Mouse (Mus musculus) myocyte (in vitro differentiated cells): ENCODE results near the gene Gm9821. TPM values are rescaled to one million over a fixed set of nuclear protein-coding genes. Genes with fewer than 3 reads are reported as not detected.

Experiments
- H3K27me3 ChIP-seq: one replicate; pipeline ENCODE4 v1.6.1; 2011; ENCODE audit not compliant: control insufficient read depth, insufficient read depth, insufficient read length
- H3K36me3 ChIP-seq: one replicate; pipeline ENCODE4 v1.6.1; 2011; ENCODE audit not compliant: control insufficient read depth, insufficient read depth
- H3K4me2 ChIP-seq: one replicate; pipeline ENCODE4 v1.6.1; 2011; ENCODE audit warnings: low read depth, control low read depth
- H3K4me3 ChIP-seq: one replicate; pipeline ENCODE4 v1.5.1; 2011; ENCODE audit warnings: mild to moderate bottlenecking, control low read depth, moderate library complexity
- H3K79me2 ChIP-seq: one replicate; pipeline ENCODE4 v1.6.1; 2011; ENCODE audit not compliant: control insufficient read depth, insufficient read depth
- H3ac ChIP-seq: one replicate; pipeline ENCODE4 v1.6.1; 2011; ENCODE audit not compliant: control insufficient read depth, insufficient read length
- CEBPB ChIP-seq: IDR thresholded peaks from 2 replicates; pipeline ENCODE4 v1.6.1; 2011; ENCODE audit warnings: mild to moderate bottlenecking, moderate library complexity; ENCODE audit not compliant: poor library complexity, insufficient read depth, severe bottlenecking
- E2F4 ChIP-seq: IDR thresholded peaks from one replicate; pipeline ENCODE4 v1.6.1; 2011; ENCODE audit warnings: mild to moderate bottlenecking, control low read depth, moderate library complexity; ENCODE audit not compliant: insufficient read depth
- MAX ChIP-seq: IDR thresholded peaks from one replicate; pipeline ENCODE4 v1.6.1; 2011; ENCODE audit warnings: low read depth, mild to moderate bottlenecking, control low read depth
- MYOD1 ChIP-seq, 3 experiments: IDR thresholded peaks; one replicate each; pipeline ENCODE4 v1.6.1; 2011; ENCODE audit warnings: control low read depth in 2 of 3, low read depth in 2 of 3, mild to moderate bottlenecking in 2 of 3, moderate library complexity in 1 of 3; ENCODE audit not compliant: insufficient read length in 2 of 3, control insufficient read depth in 1 of 3
- MYOG ChIP-seq, 3 experiments: IDR thresholded peaks; one replicate each; pipeline ENCODE4 v1.6.1; 2011; ENCODE audit warnings: control low read depth in 2 of 3, low read depth in 2 of 3, mild to moderate bottlenecking in 2 of 3; ENCODE audit not compliant: insufficient read length in 2 of 3, control insufficient read depth in 1 of 3, insufficient read depth in 1 of 3
- POLR2A ChIP-seq: IDR thresholded peaks from one replicate; pipeline ENCODE4 v1.6.1; 2011; ENCODE audit warnings: low read depth, mild to moderate bottlenecking, control low read depth, moderate library complexity; ENCODE audit not compliant: insufficient read length
- POLR2AphosphoS2 ChIP-seq: IDR thresholded peaks from one replicate; pipeline ENCODE4 v1.6.1; 2011; ENCODE audit warnings: low read depth, control low read depth; ENCODE audit not compliant: insufficient read length
- REST ChIP-seq: IDR thresholded peaks from one replicate; pipeline ENCODE4 v1.6.1; 2011; ENCODE audit warnings: mild to moderate bottlenecking, control low read depth, moderate library complexity; ENCODE audit not compliant: insufficient read depth, insufficient read length
- SRF ChIP-seq: IDR thresholded peaks from one replicate; pipeline ENCODE4 v1.6.1; 2011; ENCODE audit warnings: low read depth; ENCODE audit not compliant: control insufficient read depth, insufficient read length
- TCF12 ChIP-seq: IDR thresholded peaks from one replicate; pipeline ENCODE4 v1.6.1; 2011; ENCODE audit warnings: mild to moderate bottlenecking, control low read depth; ENCODE audit not compliant: poor library complexity, insufficient read depth, severe bottlenecking
- TCF3 ChIP-seq: IDR thresholded peaks from one replicate; pipeline ENCODE4 v1.6.1; 2011; ENCODE audit warnings: low read depth, control low read depth; ENCODE audit not compliant: insufficient read length
- USF1 ChIP-seq: IDR thresholded peaks from one replicate; pipeline ENCODE4 v1.6.1; 2011; ENCODE audit warnings: low read depth, mild to moderate bottlenecking, control low read depth, moderate library complexity
- polyA plus RNA-seq: library from polyadenylated mRNA; unstranded; fragments of >200 nt; fragmentation: generic; extraction: Trizol; gene quantifications from one replicate; pipeline ENCODE4 v1.2.1, GENCODE M21; 2012; ENCODE audit warnings: missing spikeins

Gm9821 gene
- polyA plus RNA-seq, 1 experiment: 4.7 TPM

GRCm38 (mm10) chr2:91913328-91914110 lies 32.0 kb upstream of the Gm9821 start:
- no peak for TF ChIP-seq E2F4
- TF ChIP-seq SRF: no peak
- no peak for TF ChIP-seq CEBPB
- no peak for TF ChIP-seq MYOD1 (IDR thresholded peaks at IDR 0.05; ENCODE audit: control insufficient read depth in 1 of 3, insufficient read length in 2 of 3, low read depth in 2 of 3)
- no peak for TF ChIP-seq REST
- no peak for TF ChIP-seq MYOG (IDR thresholded peaks at IDR 0.05; ENCODE audit: control insufficient read depth in 1 of 3, insufficient read depth in 1 of 3, insufficient read length in 2 of 3, low read depth in 2 of 3)
- no peak for TF ChIP-seq TCF3
- TF ChIP-seq TCF12: no peak
- TF ChIP-seq MAX: no peak
- TF ChIP-seq POLR2AphosphoS2: no peak
- no peak for TF ChIP-seq USF1
- TF ChIP-seq POLR2A: no peak
- Histone ChIP-seq H3K4me3 (no peak overlapping the region), H3ac (no peak overlapping the region), H3K79me2 (no peaks in the 10 kb centered on the region), H3K36me3 (peaks cover 45% of the 10 kb centered on the region), H3K4me2 (no peak overlapping the region), H3K27me3 (no peaks in the 10 kb centered on the region)

- Histone ChIP-seq H3ac (no peak overlapping the region), H3K27me3 (no peaks in the 10 kb centered on the region), H3K4me2 (no peak overlapping the region), H3K36me3 (peaks cover 33% of the 10 kb centered on the region), H3K4me3 (no peak overlapping the region), H3K79me2 (no peaks in the 10 kb centered on the region)
- TF ChIP-seq E2F4 (no peak), POLR2A (no peak), POLR2AphosphoS2 (no peak), USF1 (no peak), TCF12 (no peak), TCF3 (no peak), CEBPB (no peak), MYOG (IDR thresholded peaks at IDR 0.05; ENCODE audit: control insufficient read depth in 1 of 3, insufficient read depth in 1 of 3, insufficient read length in 2 of 3, low read depth in 2 of 3) (no peak), SRF (no peak), MAX (no peak), MYOD1 (IDR thresholded peaks at IDR 0.05; ENCODE audit: control insufficient read depth in 1 of 3, insufficient read length in 2 of 3, low read depth in 2 of 3) (no peak)
These were observed 29.0 kb upstream of the Gm9821 start for GRCm38 (mm10) chr2:91916346-91916977.

- peaks cover 27% of the 10 kb centered on the region for H3K36me3 ChIP-seq
These were observed 28.4 kb upstream of the Gm9821 start for GRCm38 (mm10) chr2:91917096-91917495.

GRCm38 (mm10) chr2:91920130-91920529 lies 25.4 kb upstream of the Gm9821 start:
- Histone ChIP-seq H3K79me2 (no peaks in the 10 kb centered on the region), H3K27me3 (peaks cover 7% of the 10 kb centered on the region)

More at GRCm38 (mm10) chr2:91917096-91917495, 28.4 kb upstream of the Gm9821 start:
- Histone ChIP-seq H3K27me3 (peaks cover 4% of the 10 kb centered on the region), H3K4me2 (no peak overlapping the region), H3ac (no peak overlapping the region), H3K79me2 (no peaks in the 10 kb centered on the region), H3K4me3 (no peak overlapping the region)
- TF ChIP-seq POLR2AphosphoS2 (no peak), POLR2A (no peak), SRF (no peak), REST (no peak), TCF12 (no peak), CEBPB (no peak), E2F4 (no peak), MAX (no peak), TCF3 (no peak), MYOD1 (IDR thresholded peaks at IDR 0.05; ENCODE audit: control insufficient read depth in 1 of 3, insufficient read length in 2 of 3, low read depth in 2 of 3) (no peak), USF1 (no peak), MYOG (IDR thresholded peaks at IDR 0.05; ENCODE audit: control insufficient read depth in 1 of 3, insufficient read depth in 1 of 3, insufficient read length in 2 of 3, low read depth in 2 of 3) (no peak)

More at GRCm38 (mm10) chr2:91920130-91920529, 25.4 kb upstream of the Gm9821 start:
- peaks cover 11% of the 10 kb centered on the region for H3K36me3 ChIP-seq
- H3K4me3 ChIP-seq: no peak overlapping the region
- TF ChIP-seq POLR2AphosphoS2 (no peak), MYOG (IDR thresholded peaks at IDR 0.05; ENCODE audit: control insufficient read depth in 1 of 3, insufficient read depth in 1 of 3, insufficient read length in 2 of 3, low read depth in 2 of 3) (no peak), REST (no peak), TCF3 (no peak), POLR2A (no peak), MAX (no peak)
- H3K4me2 ChIP-seq: no peak overlapping the region
- no peak overlapping the region for H3ac ChIP-seq
